Mouse (Mus musculus): ENCODE data around the gene Shroom3.

Gene Shroom3

DNA sequence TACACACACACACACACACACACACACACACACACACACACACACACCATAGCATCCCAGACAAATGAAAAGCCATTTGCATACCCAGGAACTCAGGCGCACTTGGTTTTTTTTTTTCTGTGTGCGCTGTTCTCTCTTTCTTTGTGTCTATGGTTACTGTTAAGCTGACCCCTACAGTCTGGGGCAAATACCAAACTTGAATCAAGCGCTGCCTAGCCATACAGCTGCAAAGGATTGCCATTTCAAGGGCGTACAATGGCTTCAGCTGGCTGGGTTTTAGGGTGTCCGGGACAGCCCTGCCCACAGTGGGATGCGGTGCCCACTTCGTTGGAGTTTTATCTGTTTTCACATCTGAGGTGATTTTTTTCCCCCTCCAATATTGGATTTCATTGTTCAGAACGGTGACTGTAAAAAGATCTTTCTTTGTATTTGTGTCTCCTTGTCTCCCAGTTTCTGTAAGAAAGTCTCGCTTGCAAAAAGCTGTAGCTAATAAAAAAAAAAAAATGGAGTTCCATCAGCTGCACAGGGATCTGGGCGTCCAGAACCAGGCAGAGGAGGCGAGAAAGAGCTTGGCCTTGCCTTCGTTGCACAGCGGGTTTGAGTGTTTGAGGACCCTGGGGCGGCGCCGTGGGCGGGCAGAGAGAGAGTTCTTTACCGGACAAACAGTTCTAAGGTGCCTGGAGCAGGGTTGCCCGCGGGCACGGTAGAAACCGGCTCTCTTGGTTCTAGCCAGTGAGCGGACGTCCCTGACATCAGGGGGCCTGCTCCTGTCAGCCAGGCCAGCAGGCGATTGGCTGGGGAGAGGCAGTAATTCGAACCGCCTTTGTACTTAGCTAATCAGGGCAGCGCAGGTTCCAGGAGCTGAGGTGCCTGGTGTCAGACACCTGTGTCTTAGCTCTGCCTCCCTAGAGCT, 125.5 kb downstream of the Shroom3 start:
- no peak for DNase-seq (ENCODE audit: low read depth)

DNA sequence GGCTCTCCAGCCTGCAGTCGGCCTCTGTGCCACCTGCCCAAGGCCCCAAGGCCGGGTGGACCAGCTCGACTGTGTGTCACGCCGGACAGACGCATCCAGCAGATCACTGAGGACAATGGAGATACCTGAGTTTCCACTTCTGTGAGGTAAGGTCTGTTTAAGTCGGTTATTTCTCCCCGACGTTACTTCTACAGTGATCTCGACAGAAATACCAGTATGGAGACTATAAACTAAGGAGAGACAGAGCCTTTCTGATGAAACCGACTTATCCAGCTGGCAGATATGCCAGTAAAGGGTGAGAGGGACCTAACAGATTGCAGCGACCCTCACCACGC, 126.1 kb downstream of the Shroom3 start:
- DNase-seq (ENCODE audit: low read depth): no peak

DNA sequence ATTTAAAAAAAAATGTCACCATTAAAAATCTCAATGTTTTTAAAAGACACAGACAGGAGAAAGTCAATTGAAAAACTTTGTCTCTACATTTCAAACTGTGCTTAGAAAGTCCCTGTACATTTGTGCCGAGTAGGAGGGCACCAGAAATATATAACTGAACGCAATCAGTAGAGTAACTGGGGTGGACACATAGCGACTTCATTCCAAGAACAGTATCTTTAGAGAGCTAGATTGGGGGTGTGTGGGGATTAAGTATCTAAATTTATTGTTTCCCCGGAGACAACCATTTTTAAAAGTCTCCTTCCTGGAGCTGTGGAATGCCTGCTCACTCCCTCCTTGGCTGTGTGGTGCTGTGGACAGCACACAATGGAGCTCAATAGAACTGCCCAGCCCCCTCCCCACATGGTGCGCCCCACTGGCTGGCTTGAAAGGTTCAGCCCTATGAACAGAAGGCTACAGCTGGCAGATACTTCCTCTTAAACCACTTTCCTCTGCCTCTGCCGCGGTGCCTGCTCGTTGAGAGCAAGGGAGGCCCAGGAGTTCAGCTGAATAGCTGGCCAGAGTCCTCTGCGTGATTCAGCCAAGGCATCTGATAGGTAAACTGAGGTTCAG, 127.8 kb downstream of the Shroom3 start:
- no peak for DNase-seq (ENCODE audit: low read depth)

DNA sequence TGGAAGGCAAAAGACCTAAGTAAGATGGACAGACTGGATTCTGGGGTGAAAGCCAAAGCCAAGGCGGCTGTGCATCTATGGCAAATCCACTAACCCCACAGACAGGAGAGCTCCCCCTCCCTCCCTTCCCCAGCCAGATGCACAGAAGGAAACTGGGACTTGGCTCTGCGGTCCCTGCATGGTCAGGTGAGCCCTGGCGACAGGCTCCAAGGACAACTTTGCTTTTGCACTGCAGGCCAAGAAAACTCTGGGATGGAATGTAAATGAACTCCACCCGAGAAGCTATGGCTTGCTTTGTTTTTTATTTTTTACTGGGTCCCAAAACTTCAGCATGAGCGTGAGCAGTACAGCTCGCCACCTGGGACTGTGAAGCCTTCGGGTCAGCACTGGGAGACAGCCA, 128.5 kb downstream of the Shroom3 start:
- no peak for DNase-seq (ENCODE audit: low read depth)

DNA sequence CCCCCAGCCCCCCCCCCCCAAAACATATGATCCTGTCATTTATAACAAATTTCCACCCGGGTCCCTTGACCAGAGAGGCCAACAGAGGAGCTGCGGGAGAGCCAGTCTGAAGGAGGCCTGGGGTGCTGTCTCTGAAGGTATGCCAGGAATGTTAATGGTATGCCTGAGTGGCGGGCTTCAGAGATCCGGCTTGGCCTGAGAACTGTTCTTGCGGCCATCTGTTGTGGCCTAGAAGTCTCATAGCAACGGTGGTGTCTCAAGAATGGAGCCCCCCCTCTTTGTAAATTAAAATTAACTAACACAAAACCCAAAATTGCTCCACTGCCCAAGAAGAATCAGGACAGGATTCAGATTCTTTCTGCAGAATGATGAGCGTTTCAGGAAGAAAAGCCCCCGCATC, 129.7 kb downstream of the Shroom3 start:
- DNase-seq (ENCODE audit: low read depth): no peak

DNA sequence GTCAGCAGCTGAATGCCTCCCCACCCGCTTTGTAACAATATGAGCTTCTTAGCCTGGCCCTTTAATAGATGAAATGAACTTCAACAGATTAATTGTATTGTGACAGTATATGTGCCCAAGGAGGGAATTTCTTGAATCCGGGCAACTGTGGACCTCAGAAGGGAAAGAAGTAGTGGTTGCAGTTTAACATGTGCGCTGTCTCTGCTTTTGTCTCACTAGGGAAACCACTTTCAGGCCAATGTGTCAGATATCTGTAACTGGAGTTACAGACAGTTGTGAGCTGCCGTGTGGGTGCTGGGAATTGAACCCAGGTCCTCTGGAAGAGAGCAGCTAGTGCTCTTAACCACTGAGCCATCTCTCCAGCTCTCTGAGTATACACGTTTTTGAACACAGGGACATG, 130.3 kb downstream of the Shroom3 start:
- DNase-seq (ENCODE audit: low read depth): no peak

DNA sequence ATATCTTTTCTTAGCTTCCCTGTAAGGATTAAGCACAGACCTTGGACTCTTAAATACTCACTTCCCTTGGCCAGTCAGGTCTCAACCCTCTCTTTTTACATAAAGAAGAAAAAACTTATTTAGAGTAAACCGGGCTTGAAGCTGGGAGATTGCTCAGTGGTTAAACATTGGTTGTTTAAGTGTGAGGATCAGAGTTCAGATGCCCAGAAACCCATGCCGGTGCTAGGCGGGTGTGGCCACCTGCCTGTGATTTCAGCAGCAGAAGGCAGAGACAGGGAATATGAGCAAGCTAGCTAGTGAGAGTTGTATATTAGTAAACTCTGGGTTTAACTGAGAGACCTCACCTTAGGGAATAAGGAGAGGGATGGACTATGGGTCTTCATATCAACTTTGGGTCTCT, 131.4 kb downstream of the Shroom3 start:
- no peak for DNase-seq (ENCODE audit: low read depth)

DNA sequence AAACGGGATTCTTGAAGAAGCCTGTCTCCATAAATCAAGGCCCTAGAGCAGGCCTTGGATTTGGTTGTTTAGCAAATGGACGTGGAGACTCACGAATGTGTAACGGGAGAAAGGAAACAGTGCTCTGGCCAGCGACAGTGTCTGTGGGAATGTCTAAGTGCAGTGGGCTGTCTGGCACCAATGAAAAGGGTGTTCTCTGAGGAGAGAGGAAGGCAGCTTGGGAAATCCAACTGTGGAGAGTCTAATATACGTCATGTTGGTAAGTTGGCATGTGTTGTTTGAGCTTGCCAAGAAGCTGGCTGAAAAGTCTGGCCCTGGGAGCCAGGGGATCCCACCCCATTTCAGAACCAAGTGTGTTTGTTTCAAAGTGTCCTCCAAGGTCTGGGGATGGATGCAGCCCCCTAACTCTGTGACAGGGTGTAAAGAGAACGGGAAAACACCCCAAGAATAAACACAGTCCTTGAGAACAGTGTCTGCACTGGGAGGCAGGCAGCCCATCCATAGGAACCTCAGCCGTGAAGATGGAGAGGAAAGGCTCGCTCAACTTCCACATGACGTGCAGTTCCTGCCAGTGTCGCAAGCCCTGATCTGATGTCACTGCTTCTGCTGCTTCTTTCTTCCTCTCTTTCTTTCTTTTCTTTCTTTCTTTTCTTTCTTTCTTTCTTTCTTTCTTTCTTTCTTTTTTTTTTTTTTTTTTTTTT, 134.0 kb downstream of the Shroom3 start:
- DNase-seq (ENCODE audit: low read depth): no peak

DNA sequence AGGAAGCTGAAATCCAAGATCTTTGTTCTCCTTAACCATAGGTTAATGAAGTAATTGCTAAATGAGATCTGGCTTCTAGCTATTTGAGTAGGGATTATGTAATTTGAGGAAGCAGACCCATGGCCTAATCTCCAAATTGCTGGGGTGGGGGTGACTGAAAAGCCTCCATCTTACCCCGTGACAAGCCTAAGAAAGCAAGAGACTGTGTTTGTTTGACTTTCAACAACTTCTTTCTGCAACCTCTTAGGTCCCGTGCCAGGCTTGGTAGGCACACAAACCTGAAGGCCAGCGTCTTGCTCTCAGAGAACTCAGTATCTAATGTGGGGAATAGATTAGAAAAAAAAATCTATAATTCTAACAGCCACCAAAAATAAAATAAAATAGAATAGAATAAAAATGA, 138.1 kb downstream of the Shroom3 start:
- DNase-seq (ENCODE audit: low read depth): no peak

DNA sequence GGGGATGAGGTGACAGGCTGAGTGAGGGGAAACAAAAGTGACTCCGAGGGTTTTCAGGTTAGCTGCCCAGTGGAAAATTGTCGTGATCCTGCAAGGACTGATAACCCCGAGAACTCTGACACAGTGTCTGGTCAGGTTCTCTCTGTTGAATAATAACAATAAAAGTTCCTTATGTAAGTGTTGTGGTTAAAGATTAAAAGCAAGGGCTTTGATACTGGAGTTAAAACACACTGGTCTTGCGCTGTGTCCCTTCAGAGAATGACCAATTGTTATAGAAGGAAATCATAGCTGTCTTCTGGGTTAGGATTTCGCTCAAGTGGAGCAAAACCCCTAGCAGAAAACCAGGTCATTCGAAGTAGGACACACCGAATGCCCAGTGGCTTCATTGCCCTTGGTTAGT, 140.3 kb downstream of the Shroom3 start:
- no peak for DNase-seq (ENCODE audit: low read depth)

DNA sequence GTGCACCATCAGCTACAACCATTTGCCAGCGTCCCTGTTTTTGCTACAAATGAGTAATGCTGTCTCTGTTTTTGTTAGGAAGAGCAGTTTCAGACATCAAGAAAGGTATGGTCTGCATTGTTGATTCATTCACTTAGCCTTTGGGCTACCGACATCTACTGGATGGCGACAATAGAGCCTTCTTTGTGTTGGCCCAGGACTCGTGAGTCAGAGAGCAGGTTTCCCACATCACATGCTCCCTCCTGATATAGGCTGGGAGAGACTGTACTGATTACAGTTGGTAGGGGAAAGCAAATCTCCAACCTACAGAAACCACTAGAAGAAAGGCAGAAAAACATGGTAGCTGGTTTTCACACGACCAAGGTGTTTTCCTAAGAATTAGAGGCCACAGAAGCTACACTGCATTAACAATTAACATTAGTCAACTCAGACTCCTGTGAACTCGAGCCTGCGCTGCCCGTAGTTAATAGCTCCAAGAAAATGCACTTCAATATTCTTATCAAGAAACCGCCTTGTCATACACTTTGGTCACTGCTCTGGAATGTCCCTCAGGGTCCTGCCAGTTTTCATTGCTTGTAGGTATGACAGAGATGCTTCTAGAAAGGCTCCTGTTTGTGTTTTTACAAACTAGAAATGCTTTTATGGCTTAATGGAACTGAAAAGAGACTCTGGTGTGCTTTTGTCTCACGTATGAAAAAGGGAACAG, 141.2 kb downstream of the Shroom3 start:
- no peak for DNase-seq (ENCODE audit: low read depth)

DNA sequence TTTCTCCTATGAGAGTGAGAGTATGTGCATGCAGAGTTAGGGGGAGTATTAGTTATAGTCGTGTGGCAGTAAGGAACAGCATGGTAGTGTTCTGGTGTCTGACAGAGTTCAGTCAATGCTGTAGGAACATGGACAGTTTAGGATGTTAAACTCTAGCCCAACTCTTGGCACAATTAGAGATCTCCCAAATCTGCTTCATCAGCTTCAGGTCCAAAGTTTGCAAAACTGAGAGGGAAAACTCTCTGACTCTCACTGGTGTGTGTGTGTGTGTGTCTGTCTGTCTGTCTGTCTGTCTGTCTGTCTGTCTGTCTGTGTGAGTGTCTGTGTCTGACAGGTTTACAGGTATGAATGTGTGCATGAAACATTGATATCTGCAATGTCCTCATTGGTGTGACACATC, 147.2 kb downstream of the Shroom3 start:
- DNase-seq (ENCODE audit: low read depth): no peak

DNA sequence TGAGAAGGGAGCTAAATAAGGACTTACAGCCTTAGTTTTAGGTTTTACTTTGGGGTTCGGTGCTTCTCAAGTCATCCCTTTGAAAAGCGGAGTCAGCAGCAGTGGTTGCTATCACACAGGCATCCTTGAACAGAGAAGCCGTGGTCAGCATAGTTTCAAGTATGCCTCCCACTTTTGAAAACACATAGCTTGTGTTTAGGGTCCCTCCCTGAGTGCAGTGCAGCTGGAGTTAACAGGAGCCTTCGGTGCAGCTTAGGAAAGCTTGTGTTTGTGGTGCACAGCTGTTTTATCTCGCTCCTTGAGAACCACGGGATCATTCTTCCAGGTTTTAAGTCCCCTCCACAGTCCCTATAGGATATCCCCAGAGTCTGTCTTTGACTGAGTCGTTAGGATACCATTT, 151.3 kb downstream of the Shroom3 start:
- no peak for DNase-seq (ENCODE audit: low read depth)

DNA sequence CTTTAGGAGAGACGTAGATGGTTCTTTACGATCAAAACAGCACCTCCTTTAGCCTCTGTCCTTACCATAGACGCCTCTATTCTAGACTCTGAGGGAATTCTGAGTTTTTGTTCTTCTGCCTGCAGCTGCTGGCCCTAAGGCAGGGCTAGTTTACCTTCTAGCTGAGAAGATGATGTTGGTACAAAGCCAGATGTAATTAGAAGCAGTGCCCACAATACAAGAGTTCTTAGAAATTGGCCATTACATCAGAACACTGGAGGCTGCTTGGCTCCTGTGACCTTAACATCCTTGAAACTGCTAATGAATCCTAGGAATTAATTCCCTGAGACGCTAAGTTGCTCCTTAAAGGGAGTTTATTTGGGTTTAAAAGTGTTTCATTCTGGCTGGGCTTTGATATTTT, 154.1 kb downstream of the Shroom3 start:
- no peak for DNase-seq (ENCODE audit: low read depth)

DNA sequence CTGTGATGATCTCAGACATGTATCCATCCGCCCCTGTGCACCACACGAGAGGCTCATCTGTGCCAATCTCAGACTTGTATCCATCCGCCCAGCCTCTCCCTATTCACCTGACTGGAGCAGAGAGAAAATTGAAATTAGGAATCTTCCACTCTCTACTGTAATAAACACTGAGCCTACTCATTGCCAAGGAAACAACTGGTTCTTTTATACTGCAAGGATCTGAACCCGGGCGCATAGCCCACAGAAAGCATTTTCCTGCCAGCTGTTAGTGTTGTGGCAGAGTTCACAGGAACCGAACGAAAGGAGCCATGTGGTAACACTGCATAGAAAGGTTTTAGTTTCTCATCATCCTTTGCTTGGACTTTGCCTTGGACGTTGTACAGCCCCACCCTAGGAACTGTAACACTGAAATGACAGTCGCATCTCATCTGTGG, 155.1 kb downstream of the Shroom3 start:
- DNase-seq (ENCODE audit: low read depth): no peak

DNA sequence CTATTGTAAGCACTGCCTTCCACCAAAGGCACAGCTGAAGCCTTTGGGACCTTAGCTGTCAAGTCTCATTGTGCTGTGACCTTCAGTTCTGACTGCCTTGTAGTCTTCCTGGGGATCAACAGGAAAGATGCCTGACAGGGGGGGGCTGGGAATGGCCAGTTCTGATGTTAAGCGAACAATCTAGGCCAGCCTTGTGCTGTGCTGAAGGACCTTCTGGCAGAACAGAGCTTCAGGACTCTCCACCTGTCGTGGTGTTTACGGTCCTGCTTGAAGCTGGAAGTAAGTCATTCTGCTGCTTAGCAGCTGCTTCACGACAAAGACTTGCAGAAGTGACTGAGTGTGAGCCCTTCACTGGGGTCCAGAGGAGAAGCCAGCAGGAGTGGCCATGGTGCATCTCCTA, 156.1 kb downstream of the Shroom3 start:
- no peak for DNase-seq (ENCODE audit: low read depth)

DNA sequence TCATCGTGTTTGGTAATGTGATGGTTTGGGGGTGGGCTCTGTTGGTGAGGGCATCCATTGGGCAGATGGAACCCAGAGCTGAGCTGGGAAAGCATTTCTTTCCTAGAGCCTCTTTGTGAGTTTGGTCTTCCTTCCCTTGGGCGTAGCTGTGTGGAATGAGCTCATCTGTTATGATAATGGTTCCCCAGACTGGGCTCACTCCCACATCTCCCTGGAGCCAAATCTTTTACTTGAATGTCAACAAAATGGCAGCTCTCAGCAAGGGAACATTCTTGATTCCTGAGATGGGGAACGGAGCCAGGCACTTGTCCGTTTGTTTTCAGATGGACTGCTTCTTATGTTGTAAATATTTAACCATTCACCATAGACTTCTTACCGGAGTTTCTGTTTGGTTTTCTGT, 158.2 kb downstream of the Shroom3 start:
- DNase-seq (ENCODE audit: low read depth): no peak

DNA sequence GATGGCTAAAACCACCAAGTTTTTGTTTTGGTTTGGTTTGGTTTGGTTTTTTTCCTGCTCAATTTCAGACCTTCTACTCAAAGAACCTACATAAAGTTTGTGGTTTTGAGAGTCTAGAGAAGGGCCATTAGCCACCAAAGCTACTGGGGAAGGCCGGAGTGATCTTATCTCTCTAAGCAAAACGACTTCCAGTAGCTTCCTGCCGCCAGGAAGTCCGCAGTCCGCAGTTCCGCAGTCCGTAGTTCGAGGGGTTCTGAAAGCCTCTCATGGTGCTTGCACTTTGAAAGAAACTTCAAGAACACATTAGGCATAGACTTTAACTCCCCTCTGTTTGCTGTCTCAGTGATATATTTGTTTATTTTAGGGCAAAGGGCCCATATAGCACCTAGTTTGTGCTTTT, 159.2 kb downstream of the Shroom3 start:
- DNase-seq (ENCODE audit: low read depth): no peak

DNA sequence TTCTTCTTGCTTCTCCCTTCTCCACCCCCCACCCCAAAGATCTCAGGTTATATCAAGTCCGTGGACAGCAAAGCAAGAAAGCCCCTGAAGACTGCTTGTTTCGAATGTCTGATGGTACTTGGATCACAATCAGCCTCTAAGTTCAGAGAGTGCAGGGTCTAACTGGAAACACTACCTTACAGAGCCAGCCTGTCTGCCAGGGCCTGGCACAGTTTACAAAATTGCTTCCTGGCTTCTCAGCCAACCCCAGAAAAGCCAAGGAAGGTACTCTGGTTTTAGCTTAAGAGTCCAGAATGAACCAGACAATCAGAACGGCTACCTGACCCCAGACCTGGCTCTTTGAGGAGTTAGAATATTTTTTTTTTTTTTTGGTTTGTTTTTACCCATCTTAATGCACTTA, 159.6 kb downstream of the Shroom3 start:
- DNase-seq (ENCODE audit: low read depth): no peak

DNA sequence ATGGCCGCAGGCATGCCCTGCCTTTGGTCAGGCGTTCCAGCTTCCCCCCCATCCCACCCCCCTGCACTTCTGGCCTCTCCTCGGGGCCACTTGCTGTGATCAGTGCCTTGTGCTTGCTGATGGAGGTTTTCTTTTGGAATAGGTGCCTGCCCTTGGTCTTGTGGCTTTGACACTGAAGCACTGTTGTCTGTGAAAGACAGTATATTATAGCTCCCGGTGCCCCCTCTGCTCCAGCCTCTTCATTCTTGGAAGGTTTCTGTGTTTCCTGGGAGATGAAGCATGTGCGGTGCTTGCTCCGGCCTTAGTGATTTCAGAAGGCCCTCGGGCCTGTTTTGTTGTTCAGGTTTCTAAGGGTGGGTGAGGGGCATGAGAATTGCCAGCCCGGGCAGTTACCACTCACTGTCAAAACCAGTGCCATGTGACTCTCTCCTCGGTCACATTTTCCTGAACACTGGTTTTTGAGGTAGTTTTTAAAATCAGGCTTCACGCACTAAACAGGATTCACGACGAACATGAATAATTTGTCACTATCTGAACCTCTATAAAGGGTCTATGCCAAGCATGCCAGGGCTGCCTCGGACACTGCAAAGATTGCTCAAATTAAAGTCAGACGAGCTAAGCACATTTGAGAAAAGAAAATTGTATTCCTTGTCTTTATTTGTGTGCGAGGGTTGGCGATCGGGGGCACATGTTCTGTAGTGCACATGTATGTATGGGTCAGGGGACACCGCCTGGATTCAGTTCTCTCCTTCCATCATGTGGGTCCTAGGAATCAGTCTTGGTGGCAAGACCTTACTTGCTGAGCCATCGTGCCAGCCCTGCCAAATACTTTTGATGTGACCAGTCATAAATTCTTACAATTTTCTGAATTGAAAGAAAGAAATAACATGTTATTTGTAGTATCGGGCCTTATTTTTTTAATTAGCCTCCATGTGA, 160.9 kb downstream of the Shroom3 start:
- no peak for DNase-seq (ENCODE audit: low read depth)

DNA sequence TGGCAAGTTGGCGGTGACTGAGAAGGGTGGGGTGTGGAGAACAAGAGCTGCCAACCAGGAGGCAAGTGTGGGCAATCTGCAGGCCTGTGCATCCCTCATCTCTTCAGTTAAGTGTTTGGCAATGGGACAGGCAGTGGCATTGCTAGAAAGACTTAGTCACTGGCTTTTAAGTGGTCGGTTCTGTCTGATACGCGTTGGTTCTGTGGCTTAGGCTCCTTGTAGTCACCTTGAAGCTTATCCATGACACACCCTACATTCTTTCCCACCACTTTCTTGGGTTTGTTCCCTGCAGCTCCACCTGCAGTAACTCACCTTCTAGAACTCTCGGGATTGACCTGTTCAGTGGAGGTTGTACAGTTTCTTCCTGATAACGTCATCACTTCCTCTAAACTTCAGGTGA, 166.5 kb downstream of the Shroom3 start:
- DNase-seq (ENCODE audit: low read depth): no peak

DNA sequence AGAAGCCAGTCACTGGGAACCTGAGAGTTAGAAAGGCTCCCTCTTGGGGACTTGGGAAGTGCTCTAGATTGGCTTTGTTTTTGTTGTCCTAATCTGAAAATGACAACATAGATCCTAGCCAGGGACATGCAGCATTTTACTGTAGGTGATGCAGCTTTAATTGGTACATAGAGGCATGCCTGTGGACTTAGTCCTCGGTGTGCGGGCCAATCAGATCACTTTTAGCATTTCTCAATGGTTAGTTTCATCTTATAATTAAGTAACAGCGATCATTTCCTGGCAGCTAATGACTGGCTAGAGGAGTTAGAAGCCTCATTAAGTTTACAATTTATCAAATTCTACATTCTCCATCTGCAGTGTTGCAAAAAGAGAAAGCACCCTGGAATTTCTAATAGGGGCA, 167.7 kb downstream of the Shroom3 start:
- no peak for DNase-seq (ENCODE audit: low read depth)

Measured in induced T-regulatory cell, adult 2 months (primary cell).